Mouse (Mus musculus): ENCODE results near the gene Hist2h2ac.

- no peak for TF ChIP-seq CTCF (IDR thresholded peaks at IDR 0.05; ENCODE audit: control insufficient read depth, insufficient read depth, insufficient replicate concordance, low read depth, low read length)
- TF ChIP-seq POLR2A (IDR thresholded peaks at IDR 0.05; ENCODE audit: control insufficient read depth, low read depth, low read length): no peak
Observed at GRCm38 (mm10) chr3:96230910-96231757, 10.5 kb upstream of the Hist2h2ac start.
